Mouse (Mus musculus) CH12.LX (cell line): ENCODE results near the gene Lrmda.

ENCODE experiments used
- CTCF ChIP-seq, 2 experiments: IDR thresholded peaks in 1 of 2; conservative IDR thresholded peaks in 1 of 2; 2 replicates each; pipeline ENCODE4 v1.5.1; 2011 to 2012; ENCODE audit warnings: low read depth in 2 of 2, low read length in 2 of 2, improper control_type of control experiment in 1 of 2, inconsistent platforms in 1 of 2, mild to moderate bottlenecking in 1 of 2, moderate library complexity in 1 of 2
- MEF2A ChIP-seq: IDR thresholded peaks from 2 replicates; pipeline ENCODE4 v1.6.1; 2014; ENCODE audit warnings: low read depth, mild to moderate bottlenecking, inconsistent platforms, low read length, improper control_type of control experiment, borderline replicate concordance
- POLR2A ChIP-seq: IDR thresholded peaks from 2 replicates; pipeline ENCODE4 v1.6.1; 2011; ENCODE audit warnings: low read depth, mild to moderate bottlenecking, improper control_type of control experiment, low read length
- RAD21 ChIP-seq: IDR thresholded peaks from 2 replicates; pipeline ENCODE4 v1.6.1; 2011; ENCODE audit warnings: low read depth, mild to moderate bottlenecking, low read length, improper control_type of control experiment, moderate library complexity
- SMC3 ChIP-seq: IDR thresholded peaks from 2 replicates; pipeline ENCODE4 v1.6.1; 2011; ENCODE audit warnings: low read depth, low read length, improper control_type of control experiment
- USF1 ChIP-seq: IDR thresholded peaks from 2 replicates; pipeline ENCODE4 v1.6.1; 2014; ENCODE audit warnings: low read depth, mild to moderate bottlenecking, inconsistent platforms, low read length, improper control_type of control experiment
- ZKSCAN1 ChIP-seq: IDR thresholded peaks from 2 replicates; pipeline ENCODE4 v1.6.1; 2012; ENCODE audit warnings: low read depth, inconsistent platforms, low read length, improper control_type of control experiment, borderline replicate concordance

DNA sequence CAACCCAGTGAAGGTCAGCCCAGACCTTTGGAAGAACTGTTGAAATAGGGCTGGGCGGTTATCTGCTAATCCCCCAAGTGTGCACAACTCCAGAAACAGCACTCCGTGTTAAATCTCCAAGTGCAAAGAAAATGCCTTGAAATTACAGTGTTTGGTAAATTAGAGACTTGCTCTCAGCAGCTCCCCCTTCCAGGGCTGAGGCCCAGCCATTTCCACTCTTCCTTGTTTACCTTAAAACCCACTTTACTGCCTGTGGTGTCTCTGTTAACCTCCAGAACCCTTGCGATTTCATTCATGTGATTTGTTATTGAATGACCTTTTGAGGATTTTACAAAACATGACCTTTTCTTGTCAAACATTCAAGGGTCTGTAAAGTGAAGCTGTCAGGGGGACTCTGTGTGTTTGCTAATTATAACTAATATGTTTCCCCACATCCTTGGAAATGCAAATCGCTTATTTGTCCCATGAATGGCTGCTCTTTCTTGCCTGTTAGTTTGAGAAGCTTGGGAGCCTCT, 136.1 kb downstream of the Lrmda start:
- TF ChIP-seq USF1 = no peak
- TF ChIP-seq MEF2A = no peak
- no peak for TF ChIP-seq POLR2A
- TF ChIP-seq SMC3 = no peak
- TF ChIP-seq ZKSCAN1 = no peak
- no peak for TF ChIP-seq CTCF (conservative IDR thresholded peaks at IDR 0.05 in 1 of 2, IDR thresholded peaks at IDR 0.05 in 1 of 2; ENCODE audit: low read depth in 2 of 2, low read length in 2 of 2)
- TF ChIP-seq RAD21 = no peak
